Mouse (Mus musculus) heart, postnatal 36 days (tissue): ENCODE data around the gene Zfp683. TPM values are rescaled to one million over a fixed set of nuclear protein-coding genes. Genes with fewer than 3 reads are reported as not detected.
A peak's percentile ranks its signal among the peaks of the same experiment; 100 is the strongest.

Source experiments
- DNase-seq, 2 experiments: peaks; one replicate each; pipeline ENCODE4 v3.0.0; 2021 to 2022
- intact Hi-C: fragments of 180-260 bp; cut with DNase I; formaldehyde crosslinking; loops from one replicate; pipeline ENCODE4 v1.15.1; 2025
- total RNA-seq, 2 experiments: library from RNA; stranded (reverse); gene quantifications; 2 replicates each; pipeline ENCODE4 v1.2.3; 2021

The Zfp683 gene
- total RNA-seq, 2 experiments from 2014 or later = not detected

GRCm38 (mm10) chr4:134089029-134089428, 35.4 kb downstream of the Zfp683 start:
- no peak for DNase-seq

DNA sequence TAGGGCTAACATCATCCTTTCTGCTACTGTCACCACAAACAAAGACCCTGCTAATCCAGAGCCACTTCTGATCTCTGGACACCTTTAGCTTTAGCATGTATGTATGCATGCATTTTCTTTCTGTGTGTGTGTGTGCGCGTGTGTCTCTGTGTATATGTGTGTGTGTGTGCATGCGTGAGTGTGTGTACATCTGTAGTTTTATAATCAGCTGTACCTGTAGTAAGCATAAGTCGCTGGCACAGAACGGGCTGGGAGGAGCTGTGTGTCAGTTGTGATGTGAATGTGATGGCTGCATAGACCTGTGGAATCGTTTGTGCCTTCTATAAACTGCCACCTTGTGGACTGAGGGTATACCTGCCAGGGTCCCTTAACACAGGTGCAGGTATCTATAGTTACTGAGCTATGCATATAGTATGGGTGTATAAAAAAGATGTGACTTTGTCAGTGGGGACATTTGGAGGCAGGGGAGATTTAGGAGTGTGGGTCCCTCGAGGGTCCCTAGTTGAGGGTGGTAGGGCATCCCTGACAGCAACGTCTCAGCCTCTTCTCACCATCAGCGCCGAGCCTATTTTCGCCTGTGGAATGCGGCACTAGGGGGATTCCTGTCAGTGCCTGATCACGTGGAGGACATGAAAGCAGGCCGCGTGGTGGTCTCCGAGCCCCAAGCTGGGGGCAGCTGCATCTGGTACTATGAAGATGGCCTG, 37.0 kb downstream of the Zfp683 start:
- no peak for DNase-seq
- intact Hi-C loops = loop anchor here (2.0 kb wide), 1 partner anchor 76 kb away; no protein-coding TSS in a partner anchor

More at GRCm38 (mm10) chr4:134089029-134089428, 35.4 kb downstream of the Zfp683 start:
- intact Hi-C loops = no loop called here

- DNase-seq = no peak
- intact Hi-C loops = loop anchor here (2.0 kb wide), 1 partner anchor 76 kb away; no protein-coding TSS in a partner anchor
Observed at GRCm38 (mm10) chr4:134091225-134091529, 37.5 kb downstream of the Zfp683 start.

DNA sequence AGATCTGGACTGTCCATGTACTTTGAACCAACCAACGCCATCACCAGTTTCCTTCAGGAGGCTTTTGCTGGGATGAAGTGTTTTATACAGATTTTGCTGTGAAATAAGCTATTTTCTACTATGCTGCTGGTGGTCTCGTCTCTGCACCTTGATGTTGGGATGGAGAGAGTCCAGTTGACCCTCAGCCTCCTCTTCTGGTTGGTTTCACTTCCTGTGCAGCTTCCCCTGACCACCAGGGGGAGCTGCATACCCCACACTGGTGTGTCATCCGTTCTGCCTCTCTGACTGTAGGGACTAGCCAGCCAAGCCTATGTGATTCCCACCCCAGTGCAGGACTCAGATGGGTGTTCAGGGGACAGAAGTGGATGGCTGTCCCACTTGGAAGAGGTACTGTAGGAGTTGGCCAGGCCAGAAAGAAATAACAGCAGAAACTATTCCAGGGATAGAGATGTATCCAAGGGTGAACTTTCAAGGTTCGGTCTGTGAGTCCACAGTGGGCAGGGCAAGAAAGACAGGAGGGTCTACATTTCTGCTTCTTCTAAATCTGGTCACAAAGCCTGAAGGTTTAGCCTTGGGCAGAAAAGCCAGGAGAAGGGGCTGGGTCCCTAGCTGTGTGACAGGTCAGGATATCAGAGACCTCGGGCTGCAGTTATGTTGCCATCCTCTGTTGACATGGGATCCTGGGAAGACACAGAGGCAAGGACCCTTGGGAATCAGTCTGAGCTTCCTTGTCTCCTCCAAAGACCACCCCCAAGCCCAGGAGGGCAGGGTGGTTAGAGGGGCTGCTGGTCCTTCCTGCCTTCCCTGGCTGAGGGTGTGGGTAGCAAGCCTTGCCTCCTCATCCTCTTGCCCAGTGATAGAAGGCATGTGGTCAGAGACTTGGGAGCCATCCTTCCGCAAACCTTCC, 39.0 kb downstream of the Zfp683 start:
- intact Hi-C loops = no loop called here
- peak; percentile 59 to 63 for DNase-seq

DNA sequence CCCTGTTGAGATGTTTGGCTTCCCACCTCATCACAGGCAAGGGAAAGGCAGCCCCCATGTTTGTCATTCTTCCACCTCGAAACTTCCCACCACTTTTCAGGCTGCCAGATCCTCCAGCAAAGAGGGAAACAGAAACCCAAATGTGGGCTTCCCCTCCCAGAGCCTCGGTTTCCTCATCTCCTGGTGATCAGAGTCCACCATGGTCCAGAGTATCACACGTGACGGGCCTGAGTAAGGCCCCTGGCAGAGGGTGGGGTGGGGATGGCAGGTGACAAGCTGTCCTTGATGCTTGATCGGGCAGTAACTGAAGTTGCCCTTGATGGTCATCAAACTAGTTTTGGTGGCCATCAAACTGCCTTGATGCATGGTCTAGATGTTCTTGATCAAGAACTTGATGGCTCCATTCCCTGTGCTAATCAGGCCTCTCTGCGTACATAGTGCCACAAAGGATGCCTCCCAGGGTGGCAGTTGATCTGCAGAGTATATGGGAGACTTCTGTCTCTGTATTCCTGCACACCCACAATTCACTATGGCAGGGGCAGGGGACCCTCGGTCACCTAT, 40.4 kb downstream of the Zfp683 start:
- intact Hi-C loops = no loop called here

DNA sequence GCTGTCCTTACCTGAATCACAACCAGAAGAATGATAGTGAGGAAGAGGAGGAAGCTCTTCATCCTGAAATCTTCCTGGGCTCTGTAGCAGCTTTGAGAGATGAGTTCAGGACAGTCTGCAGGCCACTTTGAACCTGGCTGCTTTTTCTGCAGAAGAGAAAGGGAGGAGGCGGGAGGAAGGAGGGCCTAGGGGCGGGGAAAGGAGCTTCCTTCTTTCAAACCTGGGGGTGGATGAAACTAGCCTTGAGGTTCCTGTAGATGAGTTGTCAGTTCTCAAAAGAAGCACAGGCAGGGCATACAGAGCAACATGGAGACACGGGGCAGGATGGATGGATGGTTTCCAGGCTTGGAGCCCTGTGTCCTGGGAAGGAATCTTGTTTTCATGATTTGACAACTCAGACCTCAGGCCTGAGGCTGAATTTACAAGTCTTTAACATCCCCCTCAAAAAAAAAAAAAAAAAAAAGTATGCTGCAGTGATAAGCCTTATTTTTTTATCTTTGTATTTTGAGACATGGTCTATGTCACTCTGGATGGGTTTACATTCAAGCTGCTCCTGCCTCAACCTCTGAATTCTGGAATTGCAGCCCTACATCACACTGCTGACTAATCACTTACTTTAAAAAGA, 41.4 kb downstream of the Zfp683 start, which contains the start of gene Cd52:
Cd52 (minus strand) TSS at position 160 of the 625 bp plus-strand sequence.
- peak in 1 of 2 experiments; percentile 31 for DNase-seq
- intact Hi-C loops = no loop called here

More for the DNA sequence above, 40.4 kb downstream of the Zfp683 start:
- no peak for DNase-seq

DNA sequence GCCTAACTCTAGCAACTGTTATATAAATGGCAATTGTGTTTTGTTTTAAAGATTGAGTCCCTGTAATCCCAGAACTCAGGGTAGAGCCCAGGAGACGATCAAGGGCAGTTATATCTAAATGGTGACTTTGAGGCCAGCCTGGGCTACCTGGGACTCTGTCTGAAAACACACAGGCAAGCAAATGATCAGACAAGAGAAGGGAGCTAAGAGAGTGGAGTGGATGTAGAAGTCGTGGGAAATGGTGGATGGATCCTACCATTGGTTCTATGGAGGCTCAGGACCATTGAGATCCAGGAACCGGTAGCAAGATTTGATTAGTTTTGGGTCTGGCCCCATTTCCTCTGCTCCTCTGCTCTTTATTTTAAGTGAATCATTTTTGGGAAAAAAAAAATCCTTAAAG, 42.5 kb downstream of the Zfp683 start:
- intact Hi-C loops = no loop called here
- DNase-seq = no peak

GRCm38 (mm10) chr4:134097015-134097608, 43.5 kb downstream of the Zfp683 start:
- DNase-seq = no peak
- intact Hi-C loops = no loop called here

DNA sequence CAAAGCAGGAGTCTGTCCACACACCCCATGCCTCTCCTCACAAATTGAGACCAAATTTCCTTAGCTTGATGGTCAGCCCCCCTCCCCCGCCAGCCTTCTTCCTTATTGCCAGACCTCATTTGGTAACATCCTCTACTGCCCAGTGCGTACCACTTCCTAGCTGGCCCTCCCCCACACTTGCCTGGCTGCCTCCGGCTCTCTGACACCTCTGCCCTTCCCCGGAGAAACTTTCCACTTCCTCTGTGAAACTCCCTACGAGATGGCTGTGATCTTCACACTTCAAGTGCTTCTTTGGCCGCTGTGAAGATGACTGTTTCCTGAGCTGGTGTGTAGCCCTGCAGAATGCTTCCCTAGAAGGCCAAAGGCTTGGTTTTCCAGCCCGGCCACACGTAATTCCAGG, 45.0 kb downstream of the Zfp683 start:
- no peak for DNase-seq
- intact Hi-C loops = no loop called here

- intact Hi-C loops = no loop called here
- no peak for DNase-seq
Observed at GRCm38 (mm10) chr4:134100245-134100644, 46.6 kb downstream of the Zfp683 start.

DNA sequence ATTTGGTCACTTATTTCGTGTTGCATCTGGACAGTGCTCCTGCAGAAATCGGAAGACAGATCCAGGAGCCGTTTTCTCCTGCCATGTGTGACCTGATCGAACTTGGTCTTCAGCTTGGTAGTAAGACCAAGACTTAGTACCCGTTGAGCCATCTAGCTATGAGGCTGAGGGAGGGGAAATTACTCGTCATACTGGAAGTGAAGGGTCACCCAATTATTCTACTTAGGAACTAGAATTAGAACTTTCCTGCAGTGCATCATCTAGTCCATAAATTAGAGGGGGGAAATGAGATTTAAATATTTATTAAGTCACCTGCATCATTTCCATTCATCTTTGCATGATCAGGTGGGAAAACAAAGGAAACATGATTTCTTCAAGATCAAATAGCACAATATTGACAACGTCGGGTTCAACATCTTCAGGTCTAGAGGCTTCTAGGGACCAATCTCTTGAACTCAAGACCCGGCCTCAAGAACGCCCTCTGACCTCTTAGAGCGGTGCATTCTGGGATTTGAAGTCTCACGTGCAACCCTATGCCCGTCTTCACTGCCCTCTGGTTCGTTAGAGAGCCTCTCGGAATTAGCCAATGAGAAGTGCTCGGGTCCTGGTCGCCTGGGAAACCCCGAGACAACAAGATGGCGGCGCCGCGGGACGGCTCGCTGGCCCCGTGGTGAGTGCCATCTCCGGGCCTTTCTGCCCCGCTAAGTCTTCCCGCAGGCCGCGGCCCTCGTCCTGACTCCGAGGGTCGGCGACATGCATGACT, 48.5 kb downstream of the Zfp683 start, which contains the start of gene Ubxn11:
Ubxn11 (plus strand) TSS at position 592 of the 763 bp plus-strand sequence.
- intact Hi-C loops = no loop called here
- DNase-seq = peak; percentile 73 to 76

DNA sequence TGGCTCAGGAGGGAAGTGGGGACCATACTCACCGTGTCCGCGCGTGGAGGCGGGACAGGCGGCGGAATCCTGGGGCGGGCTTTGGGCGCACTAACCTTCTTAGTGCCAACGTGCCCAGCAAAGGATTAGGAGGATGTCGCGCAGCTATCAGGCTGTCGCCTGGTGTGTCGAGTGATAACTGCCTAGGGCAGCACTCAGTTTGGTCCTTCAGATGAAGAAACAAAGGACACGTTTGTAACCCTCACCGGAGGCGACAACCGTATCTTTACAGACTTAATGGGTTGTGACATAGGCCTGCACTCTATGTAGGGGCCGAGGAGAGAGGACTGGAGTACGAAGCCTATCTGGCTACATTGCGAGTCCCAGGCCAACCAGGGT, 49.1 kb downstream of the Zfp683 start:
- intact Hi-C loops = no loop called here

GRCm38 (mm10) chr4:134106105-134106504, 52.5 kb downstream of the Zfp683 start:
- intact Hi-C loops = no loop called here

More for the DNA sequence above, 49.1 kb downstream of the Zfp683 start:
- DNase-seq = no peak

GRCm38 (mm10) chr4:134107730-134108129, 54.1 kb downstream of the Zfp683 start:
- intact Hi-C loops = no loop called here

More at GRCm38 (mm10) chr4:134106105-134106504, 52.5 kb downstream of the Zfp683 start:
- DNase-seq = no peak

DNA sequence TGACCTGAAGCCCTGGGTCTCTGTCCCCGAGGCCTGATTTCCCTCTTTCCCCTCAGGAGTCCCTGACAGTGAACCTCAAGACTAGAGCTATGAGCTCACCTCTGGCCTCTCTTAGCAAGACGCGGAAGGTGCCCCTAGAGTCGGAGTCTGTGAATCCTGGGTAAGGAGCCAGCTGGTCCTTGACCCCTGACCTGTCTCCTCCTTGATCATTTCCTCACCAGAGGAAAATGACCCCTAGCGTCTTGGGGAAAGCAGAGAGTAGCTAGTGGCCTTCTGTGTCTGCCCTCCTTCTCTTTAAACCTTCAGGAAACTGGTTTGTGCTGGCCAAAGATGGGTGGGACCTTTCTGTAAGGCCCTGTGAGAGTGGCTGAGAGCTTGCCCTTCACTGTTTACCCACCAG, 54.6 kb downstream of the Zfp683 start:
- intact Hi-C loops = no loop called here

More at GRCm38 (mm10) chr4:134107730-134108129, 54.1 kb downstream of the Zfp683 start:
- no peak for DNase-seq

More for the DNA sequence above, 54.6 kb downstream of the Zfp683 start:
- no peak for DNase-seq
